Mouse (Mus musculus): ENCODE measurements around the gene Pld4.

The Pld4 gene

DNA sequence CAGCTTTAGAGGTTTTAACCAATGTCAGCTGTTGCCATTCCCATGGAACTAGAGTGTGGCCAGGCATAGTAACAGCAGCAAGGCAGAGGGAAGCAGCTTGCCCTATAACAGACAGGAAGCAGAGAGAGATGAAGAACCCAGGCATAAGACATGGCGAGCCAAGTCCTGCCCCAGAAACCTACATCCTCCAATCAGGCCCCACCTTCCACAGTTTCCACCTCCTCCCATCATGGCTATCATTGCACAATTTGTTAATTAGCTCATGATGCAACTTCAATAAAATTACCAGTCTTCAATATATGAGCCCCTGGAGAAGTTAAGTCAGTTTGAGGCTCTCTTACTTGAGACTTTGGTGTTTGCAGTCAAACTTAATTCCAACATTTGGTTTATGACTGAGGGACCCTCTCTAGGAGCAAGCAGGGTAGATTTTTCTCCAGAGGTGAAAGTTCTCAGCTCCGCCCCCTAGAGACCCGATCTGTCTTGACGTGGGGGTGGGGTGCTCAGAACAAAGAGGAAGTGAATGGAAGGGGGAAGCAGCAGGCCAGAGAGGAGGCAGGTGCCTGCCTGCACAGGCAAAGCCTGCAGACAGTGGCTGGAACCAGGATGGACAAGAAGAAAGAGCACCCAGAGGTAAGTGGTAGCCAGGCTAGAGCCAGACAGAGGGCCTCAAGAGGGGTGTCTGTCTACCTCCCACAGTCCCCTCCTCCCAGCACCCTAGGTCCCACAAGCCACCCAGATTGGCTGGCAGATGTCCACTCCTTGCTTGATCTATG, at the start of gene Pld4:
TSS of gene Pld4 (plus strand) at position 502 of the 773 bp plus-strand sequence.
- DNase-seq = no peak

DNA sequence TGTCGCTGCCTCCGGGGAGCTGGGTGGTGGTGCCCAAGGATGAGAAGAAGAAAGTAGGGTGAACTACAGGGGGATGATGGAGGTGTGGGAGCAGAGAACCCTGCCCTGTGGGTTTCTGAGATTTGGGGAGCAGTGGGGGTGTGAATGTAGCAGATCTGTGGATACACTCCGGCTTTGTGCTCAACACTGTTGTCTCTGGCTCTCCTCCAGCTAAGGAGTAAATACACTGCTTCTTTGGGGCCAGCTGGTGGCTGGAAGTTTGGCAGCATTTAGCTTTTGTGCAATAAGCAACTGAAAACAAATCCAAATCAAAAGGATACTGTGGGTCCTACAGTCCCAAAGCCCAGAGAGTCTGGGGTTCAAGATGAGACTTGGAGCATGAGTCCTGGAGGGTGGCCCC, 46.5 kb upstream of the Pld4 start:
- peak; percentile 48 for DNase-seq

GRCm38 (mm10) chr12:112717140-112717539, 43.3 kb upstream of the Pld4 start:
- DNase-seq = peak; percentile 63

GRCm38 (mm10) chr12:112718995-112719394, 41.5 kb upstream of the Pld4 start:
- no peak for DNase-seq

DNA sequence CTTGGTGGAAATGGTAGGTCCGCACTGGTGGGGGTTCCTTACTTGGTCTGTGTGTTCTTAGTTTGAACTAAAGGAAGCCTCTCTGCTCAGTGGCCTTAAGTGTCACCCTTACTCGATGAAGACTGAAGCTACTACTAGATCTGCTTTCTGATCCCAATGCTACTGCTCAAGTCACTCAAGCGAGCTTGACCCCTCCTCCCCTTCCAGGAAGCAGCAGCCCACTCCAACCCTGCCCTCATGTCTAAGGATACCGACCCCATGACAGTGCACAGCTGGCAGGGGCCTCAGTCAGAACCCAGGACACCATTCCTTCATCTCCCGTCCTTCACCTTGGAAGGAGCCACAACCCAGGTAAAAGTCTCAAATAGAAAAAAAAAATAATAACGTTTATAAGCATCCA, 40.2 kb upstream of the Pld4 start, which contains the start of gene Cep170b:
TSS of gene Cep170b (plus strand) at position 240 of the 400 bp plus-strand sequence.
- no peak for DNase-seq

DNA sequence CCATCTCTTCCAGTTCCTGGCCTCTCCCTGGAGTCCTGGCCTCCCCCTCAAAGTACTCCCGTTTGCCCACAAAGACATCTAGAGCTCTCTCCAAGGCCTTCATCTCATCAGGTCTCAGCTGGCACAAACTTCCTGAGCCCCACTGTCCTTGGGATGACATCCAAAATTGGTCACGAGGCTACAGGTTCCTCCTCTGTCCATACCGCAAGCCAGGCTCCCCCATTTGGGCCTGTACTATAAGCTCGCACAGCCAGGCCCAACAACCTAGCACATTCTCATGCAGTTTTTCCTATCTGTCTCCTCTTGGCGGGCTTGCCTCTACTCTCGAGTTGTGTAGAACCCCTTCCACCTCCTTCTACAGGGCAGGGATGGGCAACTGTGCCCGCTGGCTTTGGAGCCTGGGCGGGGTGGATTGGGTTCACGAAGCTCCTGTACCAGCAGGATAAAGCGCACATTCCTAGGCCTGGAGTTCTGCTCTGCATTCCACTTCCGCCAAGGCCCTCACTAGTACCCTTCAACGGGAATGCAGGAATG, 39.5 kb upstream of the Pld4 start:
- no peak for DNase-seq

DNA sequence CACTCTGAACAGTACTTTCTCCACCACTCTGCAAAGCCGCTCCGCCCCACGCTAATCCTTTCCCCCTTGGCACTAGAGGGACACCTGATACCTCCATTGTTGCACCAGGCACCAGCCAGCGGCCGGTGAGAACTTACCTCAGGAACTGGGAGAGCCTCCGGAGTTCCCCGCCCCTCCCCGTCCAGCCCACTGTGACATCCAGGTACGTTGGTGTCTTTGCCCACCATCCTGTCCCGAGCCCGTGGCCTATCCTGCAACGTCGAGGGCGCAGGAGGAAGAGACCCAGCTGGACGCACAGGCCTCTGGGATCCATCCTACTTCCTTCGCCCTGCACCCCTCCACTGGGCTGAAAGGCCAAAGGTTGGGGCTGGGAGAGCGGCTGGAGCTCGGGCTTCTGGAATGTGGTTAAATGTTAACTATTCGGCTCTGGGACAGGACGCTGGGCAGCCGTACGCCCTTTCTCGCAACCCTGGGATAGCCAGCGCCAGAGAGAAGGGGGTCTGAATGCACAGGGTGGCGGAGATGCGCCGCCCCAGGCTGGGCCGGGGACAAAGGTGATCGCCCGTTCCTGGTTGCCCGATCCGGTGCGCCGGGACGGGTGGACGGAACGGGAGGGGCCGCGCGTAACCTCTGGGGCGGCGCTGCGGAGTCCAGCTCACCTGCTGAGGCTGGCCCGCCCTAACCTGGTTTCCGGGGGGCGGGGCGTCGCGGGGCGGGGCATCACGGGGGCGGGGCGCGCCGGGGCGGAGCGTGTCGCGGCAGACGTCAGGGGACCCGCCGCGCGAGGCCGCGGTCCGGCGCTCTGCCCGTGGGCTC, 38.8 kb upstream of the Pld4 start:
- DNase-seq = peak; percentile 73

DNA sequence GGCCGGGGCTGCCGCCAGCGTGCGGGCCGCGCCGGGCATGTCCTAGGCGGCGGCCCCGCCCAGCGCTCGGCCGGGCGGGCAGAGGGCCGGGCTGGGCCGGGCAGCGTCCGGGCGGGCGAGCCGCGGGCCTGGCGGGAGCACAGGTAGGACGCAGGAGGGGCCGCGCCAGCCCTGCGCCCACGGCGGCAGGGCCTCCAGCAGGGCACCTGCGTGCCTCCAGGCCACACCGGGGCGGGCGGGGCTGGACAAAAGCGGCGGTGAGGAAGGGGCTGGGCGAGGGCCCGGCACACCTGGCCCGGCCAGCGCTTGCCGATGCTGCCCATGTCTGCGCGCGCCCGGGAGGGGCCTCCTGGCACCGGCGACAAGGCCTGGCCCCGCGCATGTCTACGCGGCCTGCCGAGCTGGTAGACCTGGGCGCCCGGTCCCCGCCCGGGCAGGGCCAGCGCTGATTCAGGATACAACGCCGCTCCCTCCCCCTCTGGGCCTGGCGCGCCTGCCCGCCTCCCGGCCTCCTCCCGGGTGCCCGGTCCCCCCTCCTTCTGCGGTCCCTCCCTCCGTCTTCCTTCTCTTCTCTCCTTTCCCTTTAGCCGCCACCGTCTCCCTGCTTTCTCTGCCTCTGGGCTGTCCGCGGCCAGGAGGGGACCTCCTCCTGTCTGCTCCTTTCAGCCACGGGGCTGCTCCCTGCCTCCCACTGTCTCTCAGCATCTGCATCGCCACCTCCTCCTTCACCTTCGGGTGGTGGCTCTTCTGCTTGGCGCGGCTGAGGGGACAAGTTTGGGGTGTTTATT, 38.0 kb upstream of the Pld4 start:
- DNase-seq = peak; percentile 69

DNA sequence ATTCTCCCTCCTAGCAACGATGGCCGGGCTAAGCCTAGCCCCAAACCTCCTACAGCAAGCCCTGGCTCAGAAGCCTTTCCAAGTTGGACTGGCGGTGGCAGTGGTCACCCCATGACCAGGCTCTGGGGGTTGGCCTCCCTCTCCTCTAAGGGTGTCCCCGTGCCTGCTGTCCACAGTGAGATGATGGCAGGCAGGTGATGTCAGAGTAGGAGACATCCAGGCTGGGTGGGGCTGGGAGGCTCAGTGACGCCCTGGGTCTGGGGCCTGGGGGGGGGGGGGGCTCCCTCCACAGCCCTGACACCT, 37.5 kb upstream of the Pld4 start:
- DNase-seq = no peak

GRCm38 (mm10) chr12:112723445-112723844, 37.0 kb upstream of the Pld4 start:
- no peak for DNase-seq

GRCm38 (mm10) chr12:112724077-112724805, 36.2 kb upstream of the Pld4 start:
- peak; percentile 78 for DNase-seq

DNA sequence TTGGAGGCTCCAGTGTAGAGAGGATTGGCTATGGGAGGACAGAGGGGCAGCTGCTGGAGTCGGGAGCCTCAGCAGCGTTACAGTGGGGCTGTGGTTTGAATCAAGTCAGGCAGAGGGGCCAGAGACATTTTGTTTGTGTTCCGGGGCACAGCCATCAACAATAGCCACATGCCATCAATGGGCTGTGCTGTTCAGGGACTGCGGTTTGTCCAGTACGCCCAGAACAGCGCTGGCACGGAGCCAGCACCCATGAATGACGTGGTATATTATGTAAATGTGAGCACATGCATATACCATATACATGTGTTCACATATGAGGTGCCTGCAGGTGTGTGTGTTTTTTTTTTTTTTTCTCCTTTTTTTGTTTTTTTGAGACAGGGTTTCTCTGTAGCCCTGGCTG, 32.7 kb upstream of the Pld4 start:
- no peak for DNase-seq

- no peak for DNase-seq
These were observed 29.6 kb upstream of the Pld4 start for GRCm38 (mm10) chr12:112730808-112731207.

DNA sequence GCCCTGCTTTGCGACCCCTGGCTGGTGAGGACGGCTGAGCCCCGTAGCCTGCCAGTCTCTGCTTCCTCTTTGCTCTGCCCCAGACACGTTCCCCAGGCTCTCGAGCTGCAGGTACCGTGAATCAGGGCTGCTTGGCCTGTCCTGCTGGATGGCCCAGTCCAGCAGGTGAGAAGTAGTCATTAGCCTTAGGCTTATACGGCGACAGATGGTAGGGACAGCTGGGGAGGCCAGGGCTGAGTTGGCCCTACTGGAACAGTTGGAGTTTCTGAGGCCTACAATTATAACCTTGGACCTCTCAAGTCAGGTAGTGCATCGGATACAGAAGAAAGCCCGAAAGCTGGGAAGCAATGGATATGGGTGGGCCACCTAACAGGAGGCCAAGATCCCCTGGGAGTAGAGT, 27.9 kb upstream of the Pld4 start:
- no peak for DNase-seq

- no peak for DNase-seq
These were observed 26.2 kb upstream of the Pld4 start for GRCm38 (mm10) chr12:112734108-112734820.

DNA sequence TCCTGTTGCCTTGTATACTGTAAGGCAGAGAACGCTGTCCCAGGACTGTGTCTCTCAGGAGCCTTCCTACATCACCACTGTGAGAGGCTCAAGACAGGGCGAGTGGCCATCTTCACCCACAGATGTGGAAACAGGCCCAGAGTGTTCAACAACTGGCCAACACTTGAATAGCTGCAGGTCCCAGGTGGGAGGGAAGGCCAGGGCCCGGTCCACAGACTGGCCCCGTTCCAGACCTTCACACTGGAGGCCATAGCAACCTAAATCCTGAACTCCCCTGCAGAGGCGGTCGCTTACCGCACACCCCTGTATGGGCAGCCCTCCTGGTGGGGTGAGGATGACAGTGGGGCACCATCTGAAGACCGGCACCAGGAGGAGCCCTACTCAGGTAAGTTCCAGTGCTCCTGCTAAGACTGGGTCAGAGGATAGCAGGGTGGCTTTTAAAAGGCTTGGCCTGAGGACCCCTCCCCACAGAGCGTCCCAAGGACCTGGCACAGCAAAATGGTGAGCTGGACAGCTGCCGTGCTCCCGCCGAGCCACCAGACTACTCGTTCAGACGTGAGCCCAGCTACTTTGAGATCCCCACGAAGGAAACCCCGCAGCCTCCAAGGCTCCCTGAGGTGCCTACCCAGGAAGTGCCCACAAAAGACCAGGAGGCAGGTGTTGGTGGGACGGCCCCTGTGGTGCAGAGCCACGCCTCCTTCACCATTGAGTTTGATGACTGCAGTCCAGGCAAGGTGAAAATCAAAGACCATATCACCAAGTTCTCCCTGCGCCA, 25.4 kb upstream of the Pld4 start:
- no peak for DNase-seq

DNA sequence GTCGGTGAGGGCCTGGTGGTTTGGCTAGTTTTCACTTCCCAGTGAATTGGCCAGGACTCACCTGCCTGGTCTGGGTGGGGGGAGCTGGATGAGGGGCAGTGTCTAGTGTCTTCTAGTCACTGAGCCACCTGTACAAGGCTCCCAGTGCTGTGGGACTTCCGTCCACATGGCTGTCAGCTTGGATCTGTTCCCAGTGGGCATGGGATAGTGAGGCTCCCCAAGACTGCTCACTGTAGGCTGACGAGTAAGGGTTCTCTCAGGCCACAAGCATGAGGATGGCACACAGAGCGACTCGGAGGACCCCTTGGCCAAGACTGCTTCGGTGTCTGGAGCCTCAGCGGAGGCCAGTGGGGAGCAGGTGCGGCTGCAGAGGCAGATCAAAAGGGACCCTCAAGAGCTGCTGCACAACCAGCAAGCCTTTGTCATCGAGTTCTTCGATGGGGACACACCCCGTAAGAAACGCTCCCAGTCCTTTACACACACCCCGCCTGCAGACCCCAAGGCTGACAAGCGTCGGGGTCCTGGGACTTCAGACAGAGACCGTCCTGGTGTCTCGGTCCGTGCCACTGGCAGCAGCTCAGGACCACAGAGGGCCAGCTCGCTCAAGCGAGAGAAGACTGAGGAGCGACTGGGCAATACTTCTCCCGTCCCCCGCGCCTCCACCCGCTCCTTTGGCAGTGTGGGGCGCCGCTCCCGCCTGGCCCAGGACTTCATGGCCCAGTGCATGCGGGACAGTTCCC, 24.4 kb upstream of the Pld4 start:
- no peak for DNase-seq

DNA sequence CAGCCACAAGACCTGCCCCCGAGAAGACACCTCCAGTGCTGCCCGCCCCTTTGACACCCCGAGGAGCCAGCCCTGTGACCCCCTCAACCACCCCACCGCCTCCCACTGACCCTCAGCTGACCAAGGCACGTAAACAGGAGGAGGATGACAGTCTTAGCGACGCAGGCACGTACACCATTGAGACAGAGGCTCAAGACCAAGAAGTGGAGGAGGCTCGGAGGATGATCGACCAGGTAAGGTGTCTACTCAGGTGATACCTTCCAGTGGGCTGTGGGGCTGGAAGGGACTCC, 23.9 kb upstream of the Pld4 start:
- DNase-seq = no peak

- no peak for DNase-seq
These were observed 23.4 kb upstream of the Pld4 start for GRCm38 (mm10) chr12:112737081-112737480.

- DNase-seq = no peak
These were observed 22.7 kb upstream of the Pld4 start for GRCm38 (mm10) chr12:112737761-112738160.
